In the genomic region with DNA sequence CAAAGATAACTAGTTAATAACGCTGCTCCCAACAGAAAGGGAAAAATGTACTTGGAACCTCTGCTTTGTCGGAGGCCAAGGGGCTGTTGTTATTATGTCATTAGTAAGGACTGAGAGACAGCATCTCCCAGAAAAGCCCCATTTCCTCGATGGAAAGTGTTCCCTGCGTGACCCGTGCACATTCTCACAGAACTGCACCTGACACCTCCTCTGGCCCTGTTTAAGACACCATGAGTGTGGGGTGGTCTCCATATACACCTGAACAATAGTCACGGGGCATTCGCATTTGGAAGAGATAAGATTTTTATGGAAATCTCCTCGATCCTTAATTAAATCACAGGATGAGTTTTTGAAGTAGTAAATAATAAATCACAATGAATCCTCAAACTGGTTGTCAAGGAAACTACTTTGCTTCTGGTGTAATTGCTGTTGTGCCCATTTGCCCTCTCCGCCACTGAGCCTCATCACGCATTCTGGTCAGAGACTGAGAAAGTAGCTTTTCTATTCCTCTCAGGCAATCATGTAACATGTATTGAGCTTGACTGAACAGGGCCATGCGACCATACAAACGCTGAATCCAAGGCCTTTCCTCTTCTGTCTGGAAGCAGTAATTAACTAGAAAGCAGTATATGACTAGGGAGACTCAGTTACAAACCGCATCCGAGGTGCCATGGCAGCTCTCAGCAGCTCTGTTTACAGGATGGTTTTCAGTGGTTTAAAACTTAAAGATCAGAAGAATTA, we compare ENCODE assay signal across 20 mouse cellular contexts.
DNase-seq lines count a peak whose midpoint lies in the region; ATAC-seq and TF ChIP-seq lines count a peak whose summit lies in the region.
"Had no signal": no experiment of that assay in that cellular context is flagged by ENCODE, and none has a peak within 500 bp of the region (broad histone marks: within the 10 kb centered on the region; RNA-seq: fewer than 3 reads in every experiment).

No protein-coding gene starts in this region.

- H3K27me3 ChIP-seq in forebrain, postnatal 0 days (ENCODE audit: insufficient read depth, low read length), result no peaks in the 10 kb centered on the region
- H3K27me3 ChIP-seq in midbrain, embryonic 15.5 days (replicated peaks), result no peaks in the 10 kb centered on the region
- H3K27me3 ChIP-seq: liver, embryonic 12.5 days; lung, embryonic 15.5 days had no signal

- no peaks in the 10 kb centered on the region for H3K9me3 ChIP-seq in forebrain, postnatal 0 days (ENCODE audit: low read length)
- H3K9me3 ChIP-seq in midbrain, embryonic 15.5 days, result no peaks in the 10 kb centered on the region
- H3K9me3 ChIP-seq: heart, embryonic 10.5 days; limb, embryonic 10.5 days; liver, embryonic 12.5 days; lung, embryonic 15.5 days had no signal

- no peak overlapping the region for H3K4me3 ChIP-seq in forebrain, postnatal 0 days (ENCODE audit: low read depth, low read length)
- no peak overlapping the region for H3K4me3 ChIP-seq in midbrain, embryonic 15.5 days
- H3K4me3 ChIP-seq: heart, embryonic 10.5 days; limb, embryonic 10.5 days; liver, embryonic 12.5 days; lung, embryonic 15.5 days had no signal

- no peak for TF ChIP-seq CTCF in brain, embryonic 14.5 days (IDR thresholded peaks at IDR 0.05; ENCODE audit: borderline replicate concordance, extremely low read depth, insufficient read depth, insufficient read length)
- no peak for TF ChIP-seq CTCF in forebrain, postnatal 0 days (IDR thresholded peaks at IDR 0.05; ENCODE audit: low read depth)

- intact Hi-C loops in heart, postnatal 36 days (cut with DNase I), result no loop called here

- ATAC-seq in forebrain, postnatal 0 days, result peak; percentile 50; the same call in 1 of the 2 replicates
- ATAC-seq in midbrain, embryonic 15.5 days (replicated peaks), result peak; percentile 64
- ATAC-seq in monocyte, adult 5-6 weeks (replicated peaks; ENCODE audit: insufficient number of reproducible peaks, low FRiP score, low TSS enrichment, poor library complexity, severe bottlenecking), result no peak
- ATAC-seq: intestine, embryonic 16.5 days; liver, embryonic 12.5 days had no signal

- no peak overlapping the region for H3K9ac ChIP-seq in forebrain, postnatal 0 days
- H3K9ac ChIP-seq in midbrain, embryonic 15.5 days, result no peak overlapping the region
- H3K9ac ChIP-seq: liver, embryonic 12.5 days; lung, embryonic 15.5 days had no signal

- 23% methylated on average over 14 of the region's 14 CpGs for WGBS in forebrain, postnatal 0 days
- 45% methylated on average over 14 of the region's 14 CpGs for WGBS in midbrain, embryonic 15.5 days

- H3K4me2 ChIP-seq in forebrain, postnatal 0 days (ENCODE audit: low read depth), result no peak overlapping the region
- H3K4me2 ChIP-seq in midbrain, embryonic 15.5 days, result no peak overlapping the region
- H3K4me2 ChIP-seq: liver, embryonic 12.5 days; lung, embryonic 15.5 days had no signal

- H3K36me3 ChIP-seq in forebrain, postnatal 0 days (ENCODE audit: insufficient read depth), result no peaks in the 10 kb centered on the region
- no peaks in the 10 kb centered on the region for H3K36me3 ChIP-seq in midbrain, embryonic 15.5 days (replicated peaks)
- H3K36me3 ChIP-seq: heart, embryonic 10.5 days; liver, embryonic 12.5 days; lung, embryonic 15.5 days had no signal

- TF ChIP-seq POLR2A in brain, embryonic 14.5 days (IDR thresholded peaks at IDR 0.05; ENCODE audit: borderline replicate concordance, extremely low read depth, insufficient read depth, insufficient read length, poor library complexity, severe bottlenecking), result no peak

- peak; percentile 45 for DNase-seq in heart, adult 11 months
- no peak for DNase-seq in heart, postnatal 36 days
- peak; percentile 87 for DNase-seq in brain, embryonic 14.5 days (ENCODE audit: low read depth)
- no peak for DNase-seq in forebrain, postnatal 0 days
- no peak for DNase-seq in ovary, adult 18-20 months (ENCODE audit: low spot score)
- no peak for DNase-seq in cerebellum, postnatal 4 days (ENCODE audit: low spot score in 2 of 2)
- DNase-seq: adrenal gland, adult 8-10 months; cerebellum, adult 11 months; cerebellum, postnatal 25 days; gastrocnemius, postnatal 10 days; thymus, postnatal 36 days had no signal

- H3K4me1 ChIP-seq in forebrain, postnatal 0 days (ENCODE audit: insufficient read depth), result peaks cover 7% of the 10 kb centered on the region
- H3K4me1 ChIP-seq in midbrain, embryonic 15.5 days, result peaks cover 25% of the 10 kb centered on the region

- H3K27ac ChIP-seq in forebrain, postnatal 0 days (ENCODE audit: low read depth, low read length), result no peak overlapping the region
- peak overlapping the region; percentile 51; the same call in 1 of the 2 replicates for H3K27ac ChIP-seq in midbrain, embryonic 15.5 days
- H3K27ac ChIP-seq: heart, embryonic 10.5 days; kidney, postnatal 0 days; limb, embryonic 10.5 days; liver, embryonic 12.5 days; lung, embryonic 15.5 days; macrophage had no signal

Comparison
In these comparisons a context has a peak if more than half of its experiments do, and no peak if none do; other contexts are left out.
1. DNase-seq: peak in heart, adult 11 months (single experiment) and brain, embryonic 14.5 days (single experiment); none in heart, postnatal 36 days (0 of 2), forebrain, postnatal 0 days (single experiment), ovary, adult 18-20 months (single experiment) and cerebellum, postnatal 4 days (0 of 2).